Mouse (Mus musculus) layer of hippocampus, postnatal 25 days (tissue): ENCODE results near the gene Wdfy1. TPM values are rescaled to one million over a fixed set of nuclear protein-coding genes. Genes with fewer than 3 reads are reported as not detected.

Experiments
- DNase-seq, 2 experiments: peaks; one replicate each; pipeline ENCODE4 v3.0.0; 2022; ENCODE audit warnings: mixed read lengths in 2 of 2, low spot score in 1 of 2; ENCODE audit errors: extremely low spot score in 1 of 2
- total RNA-seq, 2 experiments: library from RNA; stranded (reverse); gene quantifications; 2 replicates each; pipeline ENCODE4 v1.2.3; 2021

Gene Wdfy1
- total RNA-seq, 2 experiments from 2014 or later, result 35.8 to 41.3 TPM

DNA sequence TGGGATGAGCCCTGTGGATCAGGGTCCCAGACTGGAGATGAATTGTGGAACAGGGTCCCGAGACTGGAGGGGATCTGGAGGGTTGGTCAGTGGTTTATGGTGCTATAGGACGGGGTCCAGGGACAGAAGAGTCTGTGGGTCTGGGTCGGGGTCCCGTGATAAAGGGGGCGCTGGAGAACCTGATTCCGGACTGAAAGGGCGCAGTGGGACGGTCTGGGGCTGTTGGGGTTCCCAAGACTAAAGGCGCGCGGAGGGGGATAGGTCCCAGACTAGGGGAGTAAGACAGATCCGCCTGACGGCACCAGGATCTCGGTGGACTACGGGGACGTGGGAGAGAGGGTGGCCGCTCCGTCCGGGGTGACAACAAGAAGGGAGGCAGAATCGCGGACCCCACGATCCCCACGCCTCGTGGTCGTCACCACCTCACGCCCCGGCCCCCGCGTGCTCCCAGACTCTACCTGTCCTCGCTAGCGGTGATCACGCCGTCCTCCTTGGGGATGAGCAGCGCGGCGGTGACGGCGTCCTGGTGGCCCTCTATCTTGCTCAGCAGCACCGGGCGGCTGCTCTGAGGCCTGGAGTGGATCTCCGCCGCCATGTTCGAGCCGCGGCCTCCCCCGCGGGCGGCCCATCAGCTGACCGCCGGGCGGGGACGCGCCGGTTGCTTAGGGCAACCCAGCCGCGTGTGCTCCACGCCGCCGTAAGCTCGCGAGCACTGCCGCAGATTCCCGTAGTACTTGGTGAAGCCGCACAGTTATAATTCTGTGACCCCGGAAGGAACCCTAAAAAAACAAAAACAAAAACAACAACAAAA, 14.6 kb downstream of the Wdfy1 start:
- peak; percentile 72 to 77 for DNase-seq

DNA sequence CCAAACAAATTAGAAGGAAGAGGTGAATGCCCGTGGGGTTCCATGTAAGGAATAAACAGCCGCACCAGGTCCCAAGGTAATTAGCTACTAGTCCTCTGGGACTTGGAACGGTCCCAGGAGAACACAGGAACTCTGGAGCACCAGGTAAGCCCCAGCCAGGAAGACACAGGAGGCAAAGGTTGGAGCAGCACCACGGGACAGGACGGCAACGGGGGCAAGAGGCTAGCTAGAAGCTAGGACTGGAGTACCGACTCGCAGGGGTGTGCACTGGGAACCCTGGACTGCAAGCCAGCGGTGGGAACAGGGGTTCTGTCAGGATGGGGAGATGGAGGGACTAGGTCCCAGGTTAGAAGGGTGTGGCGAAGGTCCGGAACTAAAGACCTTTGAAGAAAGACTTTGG, 15.3 kb downstream of the Wdfy1 start:
- DNase-seq, result no peak

GRCm38 (mm10) chr1:79759436-79759972, 16.4 kb downstream of the Wdfy1 start:
- no peak for DNase-seq

- no peak for DNase-seq
Measured at GRCm38 (mm10) chr1:79759006-79759405, 16.9 kb downstream of the Wdfy1 start.

DNA sequence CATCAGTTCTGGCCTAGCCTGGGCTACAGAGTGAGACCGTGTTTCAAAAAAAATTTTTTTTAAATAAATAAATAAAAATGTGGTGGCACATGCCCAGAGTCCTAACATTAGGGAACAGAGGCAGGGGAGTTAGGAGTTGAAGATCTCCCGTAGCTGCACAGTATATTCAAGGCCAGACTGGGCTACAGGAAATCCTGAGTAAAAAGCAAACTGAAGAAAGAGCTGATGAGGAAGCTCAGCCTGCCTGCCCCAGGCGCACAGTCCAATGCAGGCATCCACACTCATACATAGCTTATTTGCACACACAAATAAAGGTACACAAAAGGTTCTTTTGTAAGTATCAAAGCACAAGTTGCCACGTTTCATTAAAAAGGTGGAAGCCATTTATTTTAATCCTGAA, 18.3 kb downstream of the Wdfy1 start:
- no peak for DNase-seq

GRCm38 (mm10) chr1:79757161-79757560, 18.8 kb downstream of the Wdfy1 start:
- DNase-seq, result no peak

GRCm38 (mm10) chr1:79756417-79756816, 19.5 kb downstream of the Wdfy1 start:
- no peak for DNase-seq

- DNase-seq, result no peak
Measured at GRCm38 (mm10) chr1:79755376-79755775, 20.6 kb downstream of the Wdfy1 start.

DNA sequence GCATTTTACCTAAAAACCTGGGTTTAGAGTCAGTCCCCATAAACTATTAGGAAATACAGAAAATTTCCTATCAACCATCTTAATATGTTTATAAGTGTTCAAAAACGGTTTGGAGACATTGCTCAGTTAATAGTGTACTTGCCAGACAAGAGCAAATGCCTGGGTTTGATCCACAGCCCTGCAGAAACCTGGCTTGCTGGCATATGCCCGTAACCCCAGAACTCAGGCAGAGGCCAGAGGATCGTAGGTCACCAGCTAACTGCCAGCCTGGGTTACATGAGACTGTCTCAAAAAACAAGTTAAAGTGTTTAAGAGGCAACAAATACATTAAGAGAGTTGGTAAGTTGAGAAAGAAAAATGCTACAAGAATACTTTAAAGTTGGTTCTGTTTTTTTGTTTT, 21.0 kb downstream of the Wdfy1 start:
- no peak for DNase-seq

DNA sequence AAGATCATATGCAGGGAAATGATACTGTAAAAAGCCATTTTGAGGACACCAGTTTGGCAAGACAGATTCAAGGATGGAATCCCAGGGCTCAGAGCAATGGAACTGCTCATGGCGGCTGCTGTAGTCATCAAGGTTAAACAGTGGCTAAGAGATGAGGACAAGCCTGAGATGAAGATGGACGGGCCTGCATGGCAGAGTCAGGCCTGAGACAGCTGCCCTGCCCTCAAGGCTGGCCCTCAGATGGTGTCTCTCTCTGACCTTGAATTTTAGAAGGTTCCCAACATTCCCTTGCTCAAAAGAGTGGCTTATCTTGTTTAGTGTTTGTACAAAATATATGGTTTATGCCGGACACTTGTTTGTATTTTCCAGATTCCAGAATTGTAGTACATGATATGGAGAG, 22.5 kb downstream of the Wdfy1 start:
- DNase-seq, result no peak

GRCm38 (mm10) chr1:79752714-79753340, 23.1 kb downstream of the Wdfy1 start:
- DNase-seq, result no peak

DNA sequence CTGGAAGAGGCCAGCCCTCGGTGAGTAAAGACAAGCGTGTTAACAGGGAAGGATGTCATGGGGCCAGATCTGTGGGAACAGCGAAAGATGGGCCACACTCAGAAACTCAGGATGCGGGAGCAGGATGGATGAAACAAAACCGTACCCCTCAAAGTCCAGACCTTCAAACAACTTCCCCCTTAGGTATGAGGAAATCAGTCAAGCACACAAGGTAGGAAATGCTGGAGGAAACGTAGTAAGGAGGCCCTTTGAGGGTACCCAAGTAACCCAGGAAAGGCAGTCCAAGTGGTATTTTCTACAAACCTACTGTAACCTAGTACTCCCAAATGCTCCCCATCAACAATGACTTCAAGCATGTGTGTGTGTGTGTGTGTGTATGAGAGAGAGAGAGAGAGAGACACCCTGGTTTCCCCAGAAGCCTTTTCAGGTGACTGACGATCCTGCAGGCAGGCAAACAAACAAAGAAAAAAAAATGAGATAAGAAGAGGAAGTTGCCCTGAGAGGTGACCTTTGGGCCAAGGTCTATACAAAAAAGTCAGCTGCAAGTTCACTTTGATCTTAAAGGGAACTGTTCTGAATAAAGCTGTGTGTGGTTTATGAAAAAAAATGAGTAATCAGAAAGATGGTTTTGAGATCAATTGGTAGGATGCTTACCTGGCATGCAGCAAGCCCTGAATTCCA, 23.8 kb downstream of the Wdfy1 start:
- no peak for DNase-seq

- no peak for DNase-seq
Measured at GRCm38 (mm10) chr1:79751186-79751585, 24.8 kb downstream of the Wdfy1 start.

DNA sequence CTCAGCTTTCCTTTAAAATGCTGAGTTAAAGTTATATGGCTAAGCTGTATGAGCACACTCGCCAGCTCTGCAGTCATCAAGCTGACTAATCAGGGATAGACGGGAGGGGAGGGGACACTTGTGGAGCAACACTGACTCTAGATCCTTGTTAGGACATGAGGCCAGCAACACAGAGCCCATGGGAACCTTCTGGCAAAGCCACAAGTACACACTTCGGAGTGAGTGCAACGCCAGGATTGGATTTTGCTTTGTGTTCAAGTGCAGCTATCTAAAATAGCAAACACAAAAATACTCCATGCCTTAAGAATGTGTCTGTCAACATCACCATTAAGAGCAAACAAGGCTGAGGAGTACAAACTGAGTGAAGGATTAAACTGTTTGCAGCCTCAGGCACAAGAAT, 29.9 kb downstream of the Wdfy1 start:
- no peak for DNase-seq

- DNase-seq, result no peak
Measured at GRCm38 (mm10) chr1:79743385-79743784, 32.6 kb downstream of the Wdfy1 start.

- no peak for DNase-seq
Measured at GRCm38 (mm10) chr1:79742949-79743348, 33.0 kb downstream of the Wdfy1 start.

- no peak for DNase-seq
Measured at GRCm38 (mm10) chr1:79741002-79741401, 34.9 kb downstream of the Wdfy1 start.

DNA sequence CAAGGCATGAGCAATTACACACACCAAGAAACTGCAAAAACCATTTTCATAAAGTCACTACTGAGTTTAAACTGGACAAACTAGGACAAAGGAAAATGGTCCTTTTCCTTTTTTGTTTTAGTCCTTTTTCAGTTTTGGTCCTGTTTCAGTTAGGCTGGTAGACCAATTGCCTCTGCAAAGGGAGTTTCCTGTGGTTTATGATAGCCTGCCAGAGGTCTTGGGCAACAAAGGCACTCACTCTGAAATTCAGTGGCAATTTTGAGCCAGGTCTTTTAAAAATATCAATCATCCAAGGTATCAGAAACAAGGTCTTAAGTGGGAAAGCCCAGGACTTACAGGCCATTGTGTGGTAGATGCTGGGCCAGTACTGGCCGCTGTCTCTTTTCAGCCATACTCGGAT, 36.2 kb downstream of the Wdfy1 start:
- DNase-seq, result no peak

DNA sequence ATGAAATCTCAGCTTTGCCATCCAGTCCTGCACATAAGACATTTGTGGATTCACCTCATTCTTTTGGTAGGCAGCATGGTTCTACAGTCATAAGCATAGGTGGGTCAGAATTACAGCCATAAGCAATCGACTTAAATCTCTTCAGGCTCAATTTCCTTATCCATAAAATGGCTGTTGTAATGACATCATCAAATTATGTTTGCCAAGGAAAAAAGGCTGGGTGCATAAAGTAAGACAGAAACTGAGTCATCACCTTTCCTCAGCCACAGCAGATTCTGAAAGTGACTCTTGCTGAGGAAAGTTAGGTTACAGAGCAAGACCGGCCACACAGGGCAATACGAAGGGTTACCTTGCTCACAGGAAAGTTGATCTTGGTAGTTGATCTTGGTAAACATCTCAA, 39.5 kb downstream of the Wdfy1 start:
- DNase-seq, result no peak

- no peak for DNase-seq
Measured at GRCm38 (mm10) chr1:79734794-79735193, 41.1 kb downstream of the Wdfy1 start.
